Mouse (Mus musculus): ENCODE data around the gene Glt1d1. TPM values are rescaled to one million over a fixed set of nuclear protein-coding genes. Genes with fewer than 3 reads are reported as not detected.

Glt1d1 gene
- 0.08 and 0.28 TPM in 2 replicates for polyA plus RNA-seq (2016; fragmentation: Nextera tagmentation; extraction: Ambion mirVana)

GRCm38 (mm10) chr5:127632167-127633145 lies at the start of gene Glt1d1, which contains the start of gene Slc15a4:
Gene Glt1d1, plus strand, starts transcription at chr5:127632262.
Gene Slc15a4, minus strand, starts transcription at chr5:127632897.
- Histone ChIP-seq H3K27ac (no peak within 1 kb of the TSS), H3K4me1 (no peaks in the 10 kb centered on the region), H3K9ac (no peak within 1 kb of the TSS), H3K4me3 (peak within 1 kb of the TSS; percentile 37), H3K27me3 (replicated peaks) (peaks cover 43% of the 10 kb centered on the region), H3K4me2 (peak within 1 kb of the TSS; percentile 60), H3K36me3 (no peaks in the 10 kb centered on the region), H3K9me3 (replicated peaks) (no peaks in the 10 kb centered on the region)
- 3% methylated on average over 59 of the region's 62 CpGs for WGBS (ENCODE audit: insufficient replicate concordance)
- no peak for ATAC-seq

- Histone ChIP-seq H3K4me2 (no peak overlapping the region), H3K27me3 (replicated peaks) (0 out of 2 replicates have a peak, but pooled peaks cover 5% of the 10 kb centered on the region), H3K9me3 (replicated peaks) (no peaks in the 10 kb centered on the region), H3K9ac (no peak overlapping the region), H3K27ac (no peak overlapping the region), H3K4me3 (no peak overlapping the region), H3K36me3 (no peaks in the 10 kb centered on the region), H3K4me1 (no peaks in the 10 kb centered on the region)
- WGBS (ENCODE audit: insufficient replicate concordance): 66% methylated on average over 8 of the region's 8 CpGs
- no peak for ATAC-seq
These were observed 48.4 kb upstream of the Glt1d1 start for GRCm38 (mm10) chr5:127583658-127584057.

GRCm38 (mm10) chr5:127587854-127588253 lies 44.2 kb upstream of the Glt1d1 start:
- Histone ChIP-seq H3K4me3 (no peak overlapping the region), H3K4me1 (no peaks in the 10 kb centered on the region), H3K9ac (no peak overlapping the region), H3K27ac (no peak overlapping the region), H3K36me3 (peaks cover 14% of the 10 kb centered on the region), H3K4me2 (no peak overlapping the region), H3K27me3 (replicated peaks) (no peaks in the 10 kb centered on the region), H3K9me3 (replicated peaks) (no peaks in the 10 kb centered on the region)
- ATAC-seq: no peak
- WGBS (ENCODE audit: insufficient replicate concordance): 59% methylated on average over 6 of the region's 6 CpGs

GRCm38 (mm10) chr5:127592406-127592805 lies 39.7 kb upstream of the Glt1d1 start:
- Histone ChIP-seq H3K27me3 (replicated peaks) (no peaks in the 10 kb centered on the region), H3K9me3 (replicated peaks) (no peaks in the 10 kb centered on the region), H3K4me2 (no peak overlapping the region), H3K36me3 (peaks cover 60% of the 10 kb centered on the region), H3K4me1 (no peaks in the 10 kb centered on the region), H3K4me3 (no peak overlapping the region), H3K27ac (no peak overlapping the region), H3K9ac (no peak overlapping the region)
- ATAC-seq: no peak
- 62% methylated on average over 5 of the region's 5 CpGs for WGBS (ENCODE audit: insufficient replicate concordance)

- no peak overlapping the region for H3K27ac ChIP-seq
- H3K4me1 ChIP-seq: no peaks in the 10 kb centered on the region
- H3K4me3 ChIP-seq: no peak overlapping the region
- no peaks in the 10 kb centered on the region for H3K27me3 ChIP-seq (replicated peaks)
- no peak overlapping the region for H3K4me2 ChIP-seq
- H3K36me3 ChIP-seq: peaks cover 64% of the 10 kb centered on the region
- no peaks in the 10 kb centered on the region for H3K9me3 ChIP-seq (replicated peaks)
- WGBS (ENCODE audit: insufficient replicate concordance): 66% methylated on average over 6 of the region's 6 CpGs
- no peak overlapping the region for H3K9ac ChIP-seq
- ATAC-seq: no peak
These were observed 39.2 kb upstream of the Glt1d1 start for GRCm38 (mm10) chr5:127592854-127593253.

- no peak for ATAC-seq
- Histone ChIP-seq H3K27ac (no peak overlapping the region), H3K36me3 (peaks cover 89% of the 10 kb centered on the region), H3K4me2 (no peak overlapping the region), H3K27me3 (replicated peaks) (no peaks in the 10 kb centered on the region), H3K4me1 (no peaks in the 10 kb centered on the region), H3K9ac (no peak overlapping the region), H3K9me3 (replicated peaks) (no peaks in the 10 kb centered on the region), H3K4me3 (no peak overlapping the region)
- WGBS (ENCODE audit: insufficient replicate concordance): 81% methylated on average over 3 of the region's 3 CpGs
These were observed 36.4 kb upstream of the Glt1d1 start for GRCm38 (mm10) chr5:127595676-127596075.

GRCm38 (mm10) chr5:127596862-127597261 lies 35.2 kb upstream of the Glt1d1 start:
- H3K4me2 ChIP-seq: no peak overlapping the region
- H3K27ac ChIP-seq: no peak overlapping the region
- H3K4me1 ChIP-seq: no peaks in the 10 kb centered on the region
- H3K4me3 ChIP-seq: no peak overlapping the region
- no peak overlapping the region for H3K9ac ChIP-seq
- ATAC-seq: no peak
- H3K36me3 ChIP-seq: peaks cover 98% of the 10 kb centered on the region
- no peaks in the 10 kb centered on the region for H3K9me3 ChIP-seq (replicated peaks)
- no peaks in the 10 kb centered on the region for H3K27me3 ChIP-seq (replicated peaks)
- 81% methylated on average over 7 of the region's 7 CpGs for WGBS (ENCODE audit: insufficient replicate concordance)

- no peaks in the 10 kb centered on the region for H3K4me1 ChIP-seq
- H3K27ac ChIP-seq: no peak overlapping the region
- no peaks in the 10 kb centered on the region for H3K9me3 ChIP-seq (replicated peaks)
- no peak for ATAC-seq
- peaks cover 99% of the 10 kb centered on the region for H3K36me3 ChIP-seq
- no peaks in the 10 kb centered on the region for H3K27me3 ChIP-seq (replicated peaks)
- no peak overlapping the region for H3K4me3 ChIP-seq
- H3K9ac ChIP-seq: no peak overlapping the region
- no peak overlapping the region for H3K4me2 ChIP-seq
- WGBS (ENCODE audit: insufficient replicate concordance): 85% methylated on average over 5 of the region's 5 CpGs
These were observed 29.1 kb upstream of the Glt1d1 start for GRCm38 (mm10) chr5:127602996-127603395.

- ATAC-seq: no peak
- peaks cover 68% of the 10 kb centered on the region for H3K36me3 ChIP-seq
- H3K4me1 ChIP-seq: peaks cover 36% of the 10 kb centered on the region
- WGBS (ENCODE audit: insufficient replicate concordance): 87% methylated on average over 2 of the region's 2 CpGs
- no peak overlapping the region for H3K4me2 ChIP-seq
- H3K4me3 ChIP-seq: no peak overlapping the region
- H3K9me3 ChIP-seq (replicated peaks): no peaks in the 10 kb centered on the region
- no peak overlapping the region for H3K9ac ChIP-seq
- no peak overlapping the region for H3K27ac ChIP-seq
- no peaks in the 10 kb centered on the region for H3K27me3 ChIP-seq (replicated peaks)
These were observed 24.6 kb upstream of the Glt1d1 start for GRCm38 (mm10) chr5:127607507-127607906.

GRCm38 (mm10) chr5:127609191-127609714 lies 22.8 kb upstream of the Glt1d1 start:
- no peak overlapping the region for H3K27ac ChIP-seq
- H3K27me3 ChIP-seq (replicated peaks): no peaks in the 10 kb centered on the region
- peaks cover 51% of the 10 kb centered on the region for H3K4me1 ChIP-seq
- H3K9me3 ChIP-seq (replicated peaks): no peaks in the 10 kb centered on the region
- ATAC-seq: no peak
- H3K36me3 ChIP-seq: peaks cover 51% of the 10 kb centered on the region
- no peak overlapping the region for H3K4me2 ChIP-seq
- H3K9ac ChIP-seq: no peak overlapping the region
- no peak overlapping the region for H3K4me3 ChIP-seq
- 73% methylated on average over 7 of the region's 7 CpGs for WGBS (ENCODE audit: insufficient replicate concordance)

GRCm38 (mm10) chr5:127610787-127611509 lies 21.1 kb upstream of the Glt1d1 start:
- Histone ChIP-seq H3K9ac (no peak overlapping the region), H3K9me3 (replicated peaks) (no peaks in the 10 kb centered on the region), H3K4me1 (peaks cover 68% of the 10 kb centered on the region), H3K36me3 (peaks cover 34% of the 10 kb centered on the region), H3K4me2 (peak overlapping the region; percentile 18; the same call in 1 of the 2 replicates), H3K27me3 (replicated peaks) (no peaks in the 10 kb centered on the region), H3K4me3 (no peak overlapping the region), H3K27ac (no peak overlapping the region)
- peak; percentile 44 for ATAC-seq
- WGBS (ENCODE audit: insufficient replicate concordance): 37% methylated on average over 6 of the region's 6 CpGs

- 63% methylated on average over 1 of the region's 1 CpGs for WGBS (ENCODE audit: insufficient replicate concordance)
- Histone ChIP-seq H3K27ac (no peak overlapping the region), H3K4me3 (no peak overlapping the region), H3K9me3 (replicated peaks) (no peaks in the 10 kb centered on the region), H3K9ac (no peak overlapping the region), H3K27me3 (replicated peaks) (no peaks in the 10 kb centered on the region), H3K36me3 (peaks cover 24% of the 10 kb centered on the region), H3K4me1 (peaks cover 73% of the 10 kb centered on the region), H3K4me2 (peak overlapping the region; percentile 1; the same call in 1 of the 2 replicates)
- ATAC-seq: no peak
These were observed 20.2 kb upstream of the Glt1d1 start for GRCm38 (mm10) chr5:127611881-127612280.
